Mouse (Mus musculus): ENCODE data around the gene Drg2. TPM values are rescaled to one million over a fixed set of nuclear protein-coding genes. Genes with fewer than 3 reads are reported as not detected.

The Drg2 gene
- total RNA-seq, 4 experiments from 2014 or later, result 66.9 to 74.1 (median 69.2) TPM

DNA sequence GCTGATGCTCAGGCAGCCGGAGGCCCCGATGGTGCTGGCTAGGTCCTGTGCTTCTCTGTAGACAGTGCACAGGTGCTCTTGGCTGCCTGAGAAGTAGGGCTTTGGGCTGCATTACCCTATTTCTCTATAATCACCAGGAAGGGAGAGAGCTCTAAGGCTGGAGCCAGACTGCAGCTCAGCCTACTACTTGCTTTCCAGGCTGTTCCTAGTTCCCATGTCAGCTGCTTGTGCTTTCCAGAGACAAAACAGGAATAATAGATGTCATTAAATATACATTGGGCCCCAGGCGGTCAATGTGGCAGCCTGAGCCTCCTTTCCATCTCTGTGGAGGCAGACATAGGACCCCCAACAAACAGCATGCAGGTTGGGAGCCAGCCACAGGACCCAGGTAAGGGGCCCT lies 14.6 kb downstream of the Drg2 start, which contains the start of gene Myo15:
Gene Myo15 (plus strand): TSS at position 301 of the 400 bp plus-strand sequence.
- no peak for DNase-seq (ENCODE audit: low spot score in 2 of 2)

DNA sequence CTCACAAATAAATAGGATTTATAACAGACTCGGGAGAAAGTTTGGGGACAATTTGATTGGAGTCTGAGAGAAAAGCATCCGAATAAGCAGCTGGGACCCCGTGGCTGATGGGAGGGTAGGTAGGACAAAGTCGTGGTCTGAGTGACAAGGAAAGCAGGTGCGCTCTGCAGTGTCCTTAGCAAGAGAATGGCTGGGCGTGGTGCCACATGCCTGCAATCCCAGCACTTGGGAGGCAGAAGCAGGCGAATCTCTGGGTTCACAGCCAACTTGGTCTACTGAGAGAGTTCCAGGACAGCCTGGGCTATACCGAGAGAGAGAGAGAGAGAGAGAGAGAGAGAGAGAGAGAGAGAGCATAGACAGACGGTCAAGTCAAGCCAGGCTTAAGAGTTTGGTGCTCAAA lies 16.4 kb downstream of the Drg2 start:
- DNase-seq (ENCODE audit: low spot score in 2 of 2), result no peak

DNA sequence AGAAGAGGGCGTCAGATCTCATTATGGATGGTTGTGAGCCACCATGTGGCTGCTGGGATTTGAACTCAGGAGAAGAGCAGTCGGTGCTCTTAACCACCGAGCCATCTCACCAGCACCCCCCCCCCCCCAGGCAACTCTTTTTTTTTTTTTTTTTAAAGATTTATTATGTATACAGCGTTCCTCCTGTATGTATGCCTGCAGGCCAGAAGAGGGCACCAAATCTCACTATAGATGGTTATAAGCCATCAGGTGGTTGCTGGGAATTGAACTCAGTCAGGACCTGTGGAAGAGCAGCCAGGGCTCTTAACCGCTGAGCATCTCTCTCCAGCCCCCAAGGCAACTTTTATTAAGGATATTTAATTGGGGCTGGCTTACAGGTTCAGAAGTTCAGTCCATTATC lies 20.1 kb downstream of the Drg2 start:
- DNase-seq (ENCODE audit: low spot score in 2 of 2), result no peak

DNA sequence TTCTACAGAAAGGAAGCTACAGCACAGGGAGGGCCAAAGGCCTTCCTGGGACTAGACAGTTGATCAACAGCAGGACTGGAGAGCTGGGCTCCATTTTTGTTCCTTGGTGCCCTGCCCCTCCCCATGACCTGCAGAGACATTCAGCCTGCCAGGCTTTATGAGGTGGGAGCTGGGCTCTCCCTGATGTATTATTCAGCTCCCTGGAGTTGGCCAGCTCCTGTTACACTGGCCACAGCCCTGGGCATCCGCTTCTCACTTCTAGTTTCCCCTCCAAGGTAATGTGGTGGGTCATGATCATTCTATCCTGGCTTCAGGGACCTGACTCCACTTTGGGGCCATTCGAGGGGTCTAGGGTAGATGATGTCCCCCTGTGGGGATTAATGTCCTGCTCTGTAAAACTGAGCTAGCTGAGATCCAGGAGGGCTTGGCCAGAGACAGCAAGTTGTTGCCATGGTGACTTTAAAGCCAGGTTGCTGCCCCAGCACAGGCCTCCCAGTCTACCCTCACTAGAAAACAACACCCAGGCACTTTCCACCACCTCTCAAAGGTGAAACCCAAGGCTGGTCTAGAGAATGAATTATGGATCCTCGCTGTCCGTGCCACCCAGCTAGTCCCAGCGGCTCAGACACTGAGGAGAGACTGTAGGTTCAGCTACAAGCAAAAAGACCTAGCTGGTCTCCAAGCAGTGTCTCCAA lies 21.4 kb downstream of the Drg2 start:
- DNase-seq (ENCODE audit: low spot score in 2 of 2), result no peak

DNA sequence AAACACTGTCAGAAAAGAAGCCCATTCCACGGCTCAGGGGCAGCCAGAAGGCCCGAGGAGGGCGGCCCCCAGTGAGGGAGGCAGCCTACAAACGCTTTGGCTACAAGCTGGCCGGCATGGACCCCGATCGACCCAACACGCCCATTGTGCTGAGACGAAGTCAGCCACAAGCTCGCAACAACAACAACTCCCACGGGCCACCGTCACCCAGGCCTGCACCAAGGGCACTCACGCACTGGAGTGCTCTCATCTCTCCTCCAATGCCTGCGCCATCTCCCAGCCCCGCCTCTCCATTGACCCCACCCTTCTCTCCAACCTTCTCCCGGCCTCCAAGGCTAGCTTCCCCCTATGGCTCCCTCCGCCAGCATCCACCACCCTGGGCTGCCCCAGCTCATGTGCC lies 23.7 kb downstream of the Drg2 start:
- DNase-seq (ENCODE audit: low spot score in 2 of 2), result no peak

DNA sequence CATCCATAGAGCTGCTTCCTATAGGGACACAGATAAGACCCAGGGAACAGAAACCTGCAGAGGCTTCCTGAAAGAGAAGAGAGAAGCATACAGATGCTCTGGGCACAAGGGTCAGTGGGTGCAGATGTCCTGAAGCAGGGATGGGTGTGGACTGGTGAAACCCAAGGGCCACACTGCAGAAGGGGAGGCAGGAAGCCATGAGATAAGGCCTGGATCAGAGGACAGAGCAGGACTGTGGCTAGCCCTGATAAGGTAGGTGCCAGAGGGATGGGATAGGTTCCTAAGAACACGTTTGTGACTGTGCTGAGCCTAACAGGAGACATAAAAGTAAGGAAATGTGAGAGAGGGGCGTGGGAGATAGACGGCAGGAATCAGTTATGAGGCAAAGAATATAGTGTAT lies 31.9 kb downstream of the Drg2 start:
- DNase-seq (ENCODE audit: low spot score in 2 of 2), result no peak

DNA sequence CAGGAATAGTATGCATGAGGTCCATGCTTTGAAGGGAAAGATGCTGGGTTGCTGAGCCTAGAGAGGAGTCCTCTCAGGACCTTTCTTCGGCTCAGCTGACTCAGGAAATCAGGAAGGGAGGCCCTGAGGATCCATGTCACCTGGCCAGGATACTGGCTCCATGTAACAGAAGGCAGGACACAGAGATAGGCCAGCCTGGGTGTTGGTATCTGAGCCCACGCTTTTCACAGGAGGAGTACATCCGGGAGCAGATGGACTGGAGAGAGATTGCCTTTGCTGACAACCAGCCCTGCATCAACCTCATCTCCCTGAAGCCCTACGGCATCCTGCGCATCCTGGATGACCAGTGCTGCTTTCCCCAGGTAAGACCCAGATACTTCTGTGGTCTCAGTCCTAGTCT lies 38.3 kb downstream of the Drg2 start:
- no peak for DNase-seq (ENCODE audit: low spot score in 2 of 2)

DNA sequence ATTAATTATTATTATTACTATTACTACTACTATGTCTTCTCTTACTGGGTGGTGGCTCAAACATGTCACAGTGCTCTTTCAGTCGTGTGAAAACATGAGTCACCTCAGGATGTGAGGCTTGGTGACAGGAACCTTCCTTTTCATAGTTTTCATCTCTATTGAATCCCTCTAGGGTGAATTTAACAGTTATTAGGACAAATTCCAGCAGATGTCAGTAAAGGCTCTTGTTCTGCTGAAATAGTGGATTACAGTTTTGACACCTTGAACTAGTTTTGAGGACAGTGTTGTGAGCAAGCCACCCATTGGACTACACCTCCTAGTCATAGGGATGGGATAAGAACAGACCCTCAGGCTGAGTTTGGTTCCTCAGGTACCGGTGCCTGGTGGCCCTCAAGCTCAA lies 41.3 kb downstream of the Drg2 start:
- DNase-seq (ENCODE audit: low spot score in 2 of 2), result no peak

DNA sequence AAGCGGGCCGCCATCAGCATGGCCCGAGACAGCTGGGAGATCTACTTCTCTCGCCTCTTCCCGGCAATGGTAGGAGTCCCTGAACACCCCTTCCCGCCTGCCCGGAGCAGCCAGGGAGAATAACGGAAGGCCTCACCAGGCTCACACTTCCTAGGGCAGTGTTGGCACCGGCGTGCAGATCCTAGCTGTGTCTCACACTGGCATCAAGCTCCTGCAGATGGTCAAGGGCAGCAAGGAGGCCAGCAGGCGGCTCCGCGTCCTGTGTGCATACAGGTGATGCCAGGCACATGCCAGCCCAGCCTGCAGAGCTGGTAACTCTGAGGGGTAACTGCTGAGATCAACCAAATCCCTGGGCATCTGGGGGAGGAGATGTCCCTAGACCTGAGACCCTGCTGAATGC lies 52.9 kb downstream of the Drg2 start:
- no peak for DNase-seq (ENCODE audit: low spot score in 2 of 2)

DNA sequence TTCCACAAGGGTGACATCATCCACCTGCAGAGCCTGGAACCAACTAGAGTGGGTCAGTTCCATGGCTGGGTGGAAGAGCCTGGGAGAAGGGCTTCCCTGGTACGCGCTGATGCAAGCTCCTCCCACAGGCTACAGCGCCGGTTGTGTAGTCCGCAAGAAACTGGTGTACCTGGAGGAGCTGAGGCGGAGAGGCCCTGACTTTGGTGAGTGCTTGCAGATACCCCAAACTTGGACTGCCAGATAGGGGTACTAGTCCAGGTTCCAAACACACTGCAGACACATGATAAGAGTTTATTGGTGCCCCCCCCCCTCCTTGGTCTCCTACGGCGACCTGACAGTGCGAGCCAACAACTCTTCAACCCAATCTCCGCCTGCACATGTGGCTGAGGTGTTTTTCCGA lies 54.6 kb downstream of the Drg2 start:
- DNase-seq (ENCODE audit: low spot score in 2 of 2), result no peak

DNA sequence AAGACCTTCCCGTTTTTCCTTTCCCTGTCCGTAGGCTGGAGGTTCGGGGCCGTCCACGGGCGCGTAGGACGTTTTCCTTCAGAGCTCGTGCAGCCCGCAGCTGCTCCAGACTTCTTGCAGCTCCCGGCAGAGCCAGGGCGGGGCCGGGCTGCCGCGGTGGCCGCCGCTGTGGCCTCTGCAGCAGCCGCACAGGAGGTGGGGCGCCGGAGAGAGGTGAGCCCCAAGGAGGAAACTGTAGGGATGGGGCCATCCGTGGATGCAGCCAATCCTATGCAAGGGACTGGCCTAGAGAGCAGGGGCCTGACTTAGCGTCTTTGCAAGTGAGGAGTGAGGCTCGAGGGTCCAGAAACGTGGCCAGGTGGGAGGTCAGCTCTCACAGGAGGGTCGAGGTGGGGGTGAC lies 55.1 kb downstream of the Drg2 start:
- DNase-seq (ENCODE audit: low spot score in 2 of 2), result no peak

DNA sequence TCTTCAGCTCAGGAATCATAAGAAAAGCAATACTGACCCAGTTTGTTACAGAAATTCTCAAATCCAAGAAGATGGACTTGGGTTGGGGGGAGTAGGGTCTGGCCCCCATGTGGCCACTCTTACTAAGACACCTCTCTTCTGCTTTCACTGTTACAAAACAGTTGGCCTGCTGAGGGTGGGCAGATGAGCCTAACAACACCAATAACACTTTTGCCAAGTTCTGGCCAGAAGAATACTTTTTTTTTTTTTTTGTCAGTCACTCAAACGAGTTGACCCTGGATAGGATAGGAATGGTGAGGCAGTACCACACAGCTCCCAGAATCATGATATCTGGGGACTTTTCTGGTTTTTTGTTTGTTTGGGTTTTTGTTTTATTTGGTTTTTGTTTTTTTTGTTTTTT lies 57.5 kb downstream of the Drg2 start:
- no peak for DNase-seq (ENCODE audit: low spot score in 2 of 2)

DNA sequence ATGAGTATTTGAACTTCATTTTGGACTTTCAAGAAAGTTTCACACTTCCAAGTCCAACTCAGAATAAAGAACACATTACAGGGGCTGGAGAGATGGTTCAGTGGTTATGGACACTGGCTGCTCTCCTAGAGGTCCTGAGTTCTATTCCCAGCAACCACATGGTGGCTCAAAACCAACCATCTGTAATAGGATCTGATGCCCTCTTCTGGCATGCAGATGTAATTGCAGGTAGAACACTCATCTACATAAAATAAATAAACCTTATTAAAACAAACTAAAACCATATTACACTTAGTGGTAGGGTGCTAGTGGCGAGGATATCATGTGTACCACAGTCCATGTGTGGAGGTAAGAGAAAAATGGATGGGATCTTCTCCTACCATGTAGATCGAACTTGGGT lies 58.1 kb downstream of the Drg2 start:
- DNase-seq (ENCODE audit: low spot score in 2 of 2), result no peak

DNA sequence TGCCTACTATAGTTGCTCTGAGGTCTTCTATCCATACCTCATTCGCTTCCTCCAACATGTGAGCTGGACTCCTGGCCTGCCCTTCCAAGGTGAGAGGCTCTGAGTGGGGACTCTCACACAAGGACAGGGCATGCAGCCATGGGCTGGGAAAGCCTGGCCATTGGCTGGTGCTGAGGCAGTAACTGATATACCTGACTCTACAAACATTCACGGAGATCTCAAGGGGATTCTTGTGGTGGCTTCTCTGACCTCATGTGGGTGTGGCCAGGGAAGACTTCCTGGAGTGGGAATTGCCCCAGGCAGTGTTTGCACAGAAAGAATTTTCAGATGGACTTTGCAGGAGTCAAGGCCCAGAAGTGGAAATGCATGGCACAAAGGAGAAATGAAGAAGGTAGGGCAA lies 60.5 kb downstream of the Drg2 start:
- DNase-seq (ENCODE audit: low spot score in 2 of 2), result no peak

DNA sequence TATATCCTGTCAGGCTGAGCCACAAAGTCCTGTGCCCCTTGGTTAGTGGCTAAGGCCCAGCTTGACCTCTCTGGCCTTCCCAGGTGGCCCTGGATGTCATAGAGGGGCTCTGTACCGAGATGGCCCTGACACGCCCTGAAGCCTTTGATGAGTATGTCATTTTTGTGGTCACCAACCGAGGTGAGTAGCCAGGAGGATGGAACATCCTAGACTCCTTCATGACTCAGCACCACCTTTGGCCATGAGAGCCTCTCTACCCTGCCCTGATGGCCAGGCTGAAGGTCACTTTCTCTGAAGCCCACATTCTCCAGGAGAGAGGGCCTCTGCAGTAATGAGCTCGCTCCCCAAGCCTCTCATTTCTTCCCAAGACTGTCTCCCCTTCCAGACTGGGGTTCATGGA lies 63.9 kb downstream of the Drg2 start:
- DNase-seq (ENCODE audit: low spot score in 2 of 2), result no peak

Other genes with a start within 250 kb of the Drg2 start
- gene Srebf1, start 232.0 kb upstream of the Drg2 start, total RNA-seq (2022), result 100 to 1,000 TPM in 2 of 4 experiments, 10 to 100 TPM in 2; 85.8 to 103 (median 100) TPM
- gene Tom1l2, start 101.7 kb upstream of the Drg2 start, total RNA-seq (2022), result 100 to 1,000 TPM; 205 to 222 (median 215) TPM
- gene Drc3, start 101.3 kb upstream of the Drg2 start, total RNA-seq (2022), result 10 to 100 TPM in 1 of 4 experiments, 1 to 10 TPM in 3; 8.6 to 12.8 (median 9.3) TPM
- gene Gid4, start 37.4 kb upstream of the Drg2 start, total RNA-seq (2022), result 10 to 100 TPM; 45.6 to 53.8 (median 50.3) TPM
- gene Atpaf2, start 36.1 kb upstream of the Drg2 start, total RNA-seq (2022), result 10 to 100 TPM; 27.7 to 34.3 (median 30.8) TPM
- gene Myo15, start 14.7 kb downstream of the Drg2 start, total RNA-seq (2022), result under 1 TPM; 0.06 to 0.21 (median 0.18) TPM
- 10 to 100 TPM; 52.7 to 58.2 (median 54.9) TPM for gene Alkbh5, start 81.8 kb downstream of the Drg2 start, total RNA-seq (2022)
- gene Llgl1, start 245.1 kb downstream of the Drg2 start, total RNA-seq (2022), result 10 to 100 TPM; 40.0 to 42.3 (median 40.8) TPM

Measured in left cerebral cortex, adult 8-10 months (tissue).